Mouse (Mus musculus): ENCODE results near the gene Gm9964. TPM values are rescaled to one million over a fixed set of nuclear protein-coding genes. Genes with fewer than 3 reads are reported as not detected.
"Not testable (repeated sequence)": the region's sequence is repeated elsewhere in the genome, so short reads cannot be mapped to it uniquely, and the experiment has no call there.

Gene Gm9964
- total and polyA plus RNA-seq, 2 experiments = not detected

- H3K4me1 ChIP-seq (ENCODE audit: control insufficient read depth, insufficient read depth, low read length) = peaks cover 5% of the 10 kb centered on the region
- TF ChIP-seq CTCF (IDR thresholded peaks at IDR 0.05; ENCODE audit: low read depth, low read length) (no peak), POLR2A (IDR thresholded peaks at IDR 0.05; ENCODE audit: extremely low read depth, insufficient read depth, low read length) (no peak)
- no peaks in the 10 kb centered on the region for H3K36me3 ChIP-seq (ENCODE audit: control insufficient read depth, insufficient read depth, low read length)
- 29% methylated on average over 4 of the region's 4 CpGs for WGBS
- H3K4me3 ChIP-seq (ENCODE audit: insufficient read depth, low read depth, low read length) = no peak overlapping the region
- no peaks in the 10 kb centered on the region for H3K79me2 ChIP-seq (ENCODE audit: control insufficient read depth, insufficient read depth, low read length)
- H3K27me3 ChIP-seq (ENCODE audit: control insufficient read depth, insufficient read depth, low read length) = no peaks in the 10 kb centered on the region
- peak; percentile 96 for DNase-seq (ENCODE audit: extremely low read depth, low read depth, low spot score)
- H3K9ac ChIP-seq (ENCODE audit: low read depth, low read length) = peak overlapping the region; percentile 50; the same call in 1 of the 2 replicates
- peak overlapping the region; percentile 76 for H3K27ac ChIP-seq (replicated peaks; ENCODE audit: insufficient read depth, low read depth, low read length)
These were observed 22.9 kb downstream of the Gm9964 start for GRCm38 (mm10) chr11:79273757-79274156.

- peak overlapping the region; percentile 27 for H3K4me3 ChIP-seq (ENCODE audit: insufficient read depth, low read depth, low read length)
- no peaks in the 10 kb centered on the region for H3K36me3 ChIP-seq (ENCODE audit: control insufficient read depth, insufficient read depth, low read length)
- 52% methylated on average over 4 of the region's 4 CpGs for WGBS
- H3K4me1 ChIP-seq (ENCODE audit: control insufficient read depth, insufficient read depth, low read length) = peaks cover 8% of the 10 kb centered on the region
- no peak for DNase-seq (ENCODE audit: extremely low read depth, low read depth, low spot score)
- no peak for TF ChIP-seq POLR2A (IDR thresholded peaks at IDR 0.05; ENCODE audit: extremely low read depth, insufficient read depth, low read length)
- TF ChIP-seq CTCF (IDR thresholded peaks at IDR 0.05; ENCODE audit: low read depth, low read length) = no peak
- H3K27me3 ChIP-seq (ENCODE audit: control insufficient read depth, insufficient read depth, low read length) = no peaks in the 10 kb centered on the region
- H3K79me2 ChIP-seq (ENCODE audit: control insufficient read depth, insufficient read depth, low read length) = no peaks in the 10 kb centered on the region
- peak overlapping the region; percentile 53; the same call in 1 of the 2 replicates for H3K9ac ChIP-seq (ENCODE audit: low read depth, low read length)
- H3K27ac ChIP-seq (replicated peaks; ENCODE audit: insufficient read depth, low read depth, low read length) = peak overlapping the region; percentile 61
These were observed 23.7 kb downstream of the Gm9964 start for GRCm38 (mm10) chr11:79273039-79273438.

- WGBS = 17% methylated on average over 1 of the region's 1 CpGs
- DNase-seq (ENCODE audit: extremely low read depth, low read depth, low spot score) = no peak
These were observed 29.5 kb downstream of the Gm9964 start for GRCm38 (mm10) chr11:79267171-79267570.

GRCm38 (mm10) chr11:79264376-79264775 is 32.3 kb downstream of the Gm9964 start:
- no peak for TF ChIP-seq CTCF (IDR thresholded peaks at IDR 0.05; ENCODE audit: low read depth, low read length)
- TF ChIP-seq POLR2A (IDR thresholded peaks at IDR 0.05; ENCODE audit: extremely low read depth, insufficient read depth, low read length) = no peak
- Histone ChIP-seq H3K4me1 (ENCODE audit: control insufficient read depth, insufficient read depth, low read length) (peaks cover 7% of the 10 kb centered on the region), H3K4me3 (ENCODE audit: insufficient read depth, low read depth, low read length) (no peak overlapping the region), H3K27ac (replicated peaks; ENCODE audit: insufficient read depth, low read depth, low read length) (no peak overlapping the region), H3K36me3 (ENCODE audit: control insufficient read depth, insufficient read depth, low read length) (no peaks in the 10 kb centered on the region), H3K9ac (ENCODE audit: low read depth, low read length) (no peak overlapping the region), H3K79me2 (ENCODE audit: control insufficient read depth, insufficient read depth, low read length) (no peaks in the 10 kb centered on the region), H3K27me3 (ENCODE audit: control insufficient read depth, insufficient read depth, low read length) (no peaks in the 10 kb centered on the region)
- 50% methylated on average over 3 of the region's 3 CpGs for WGBS
- no peak for DNase-seq (ENCODE audit: extremely low read depth, low read depth, low spot score)

More at GRCm38 (mm10) chr11:79267171-79267570, 29.5 kb downstream of the Gm9964 start:
- Histone ChIP-seq H3K27ac (replicated peaks; ENCODE audit: insufficient read depth, low read depth, low read length) (no peak overlapping the region), H3K79me2 (ENCODE audit: control insufficient read depth, insufficient read depth, low read length) (no peaks in the 10 kb centered on the region), H3K27me3 (ENCODE audit: control insufficient read depth, insufficient read depth, low read length) (no peaks in the 10 kb centered on the region), H3K4me1 (ENCODE audit: control insufficient read depth, insufficient read depth, low read length) (peaks cover 8% of the 10 kb centered on the region), H3K36me3 (ENCODE audit: control insufficient read depth, insufficient read depth, low read length) (no peaks in the 10 kb centered on the region), H3K9ac (ENCODE audit: low read depth, low read length) (no peak overlapping the region), H3K4me3 (ENCODE audit: insufficient read depth, low read depth, low read length) (no peak overlapping the region)
- TF ChIP-seq CTCF (IDR thresholded peaks at IDR 0.05; ENCODE audit: low read depth, low read length) = no peak
- TF ChIP-seq POLR2A (IDR thresholded peaks at IDR 0.05; ENCODE audit: extremely low read depth, insufficient read depth, low read length) = no peak

- H3K79me2 ChIP-seq (ENCODE audit: control insufficient read depth, insufficient read depth, low read length); H3K27ac ChIP-seq (replicated peaks; ENCODE audit: insufficient read depth, low read depth, low read length); H3K9ac ChIP-seq (ENCODE audit: low read depth, low read length); H3K27me3 ChIP-seq (ENCODE audit: control insufficient read depth, insufficient read depth, low read length); H3K4me1 ChIP-seq (ENCODE audit: control insufficient read depth, insufficient read depth, low read length); H3K36me3 ChIP-seq (ENCODE audit: control insufficient read depth, insufficient read depth, low read length); H3K4me3 ChIP-seq (ENCODE audit: insufficient read depth, low read depth, low read length); DNase-seq (ENCODE audit: extremely low read depth, low read depth, low spot score): not testable (repeated sequence)
- WGBS = 94% methylated on average over 4 of the region's 4 CpGs
These were observed 36.6 kb downstream of the Gm9964 start for GRCm38 (mm10) chr11:79260126-79260525.

- H3K36me3 ChIP-seq (ENCODE audit: control insufficient read depth, insufficient read depth, low read length) = no peaks in the 10 kb centered on the region
- TF ChIP-seq CTCF (IDR thresholded peaks at IDR 0.05; ENCODE audit: low read depth, low read length) (no peak), POLR2A (IDR thresholded peaks at IDR 0.05; ENCODE audit: extremely low read depth, insufficient read depth, low read length) (no peak)
- H3K4me1 ChIP-seq (ENCODE audit: control insufficient read depth, insufficient read depth, low read length) = peaks cover 2% of the 10 kb centered on the region; the same call in 1 of the 2 replicates
- WGBS = 86% methylated on average over 6 of the region's 6 CpGs
- no peaks in the 10 kb centered on the region for H3K27me3 ChIP-seq (ENCODE audit: control insufficient read depth, insufficient read depth, low read length)
- no peak for DNase-seq (ENCODE audit: extremely low read depth, low read depth, low spot score)
- H3K79me2 ChIP-seq (ENCODE audit: control insufficient read depth, insufficient read depth, low read length) = peaks cover 3% of the 10 kb centered on the region; the same call in 1 of the 2 replicates
- H3K4me3 ChIP-seq (ENCODE audit: insufficient read depth, low read depth, low read length) = no peak overlapping the region
- no peak overlapping the region for H3K27ac ChIP-seq (replicated peaks; ENCODE audit: insufficient read depth, low read depth, low read length)
- H3K9ac ChIP-seq (ENCODE audit: low read depth, low read length) = no peak overlapping the region
These were observed 38.0 kb downstream of the Gm9964 start for GRCm38 (mm10) chr11:79258738-79259137.

Measured in liver, adult 2 months (tissue).